Mouse (Mus musculus) lung, embryonic 16.5 days (tissue): Measurements from ENCODE around the gene Adgrl4. TPM values are rescaled to one million over a fixed set of nuclear protein-coding genes. Genes with fewer than 3 reads are reported as not detected.

Experiments used
- ATAC-seq: fragments of 200-750 bp; cut with Nextera tagmentation; 2 replicates; pipeline ENCODE4 v1.8.0; 2017; ENCODE audit warnings: low read depth, mild to moderate bottlenecking, moderate library complexity
- H3K27ac ChIP-seq: fragments of 300-500 bp; sonication (generic); 2 replicates; pipeline ENCODE4 v1.5.1; 2014; ENCODE audit warnings: mild to moderate bottlenecking, control low read depth, low read length
- H3K27me3 ChIP-seq: fragments of 300-500 bp; sonication (generic); 2 replicates; pipeline ENCODE4 v1.6.1; 2014; ENCODE audit warnings: low read depth, low read length, mixed read lengths; ENCODE audit not compliant: control insufficient read depth, insufficient read depth
- H3K36me3 ChIP-seq: fragments of 300-500 bp; sonication (generic); 2 replicates; pipeline ENCODE4 v1.6.1; 2014; ENCODE audit warnings: low read length; ENCODE audit not compliant: control insufficient read depth, insufficient read depth
- H3K4me1 ChIP-seq: fragments of 300-500 bp; sonication (generic); replicated peaks from 2 replicates; pipeline ENCODE4 v1.6.1; 2014; ENCODE audit warnings: low read length, mixed read lengths; ENCODE audit not compliant: control insufficient read depth, insufficient read depth
- H3K4me2 ChIP-seq: fragments of 300-500 bp; sonication (generic); 2 replicates; pipeline ENCODE4 v1.6.1; 2014; ENCODE audit warnings: low read depth, low read length, control low read depth
- H3K4me3 ChIP-seq: fragments of 300-500 bp; sonication (generic); 2 replicates; pipeline ENCODE4 v1.5.1; 2014; ENCODE audit warnings: mild to moderate bottlenecking, low read length, control low read depth
- H3K9ac ChIP-seq: fragments of 300-500 bp; sonication (generic); 2 replicates; pipeline ENCODE4 v1.6.1; 2014; ENCODE audit warnings: low read length, control low read depth
- H3K9me3 ChIP-seq: fragments of 300-500 bp; sonication (generic); 2 replicates; pipeline ENCODE4 v1.6.1; 2016; ENCODE audit warnings: low read length; ENCODE audit not compliant: control insufficient read depth
- polyA plus RNA-seq: library from polyadenylated mRNA; unstranded; fragments of >200 nt; fragmentation: Nextera tagmentation; extraction: Ambion mirVana; gene quantifications from 2 replicates; pipeline ENCODE4 v1.2.1, GENCODE M21; 2015

The Adgrl4 gene
- polyA plus RNA-seq, 1 experiment from 2014 or later = 23.9 TPM

DNA sequence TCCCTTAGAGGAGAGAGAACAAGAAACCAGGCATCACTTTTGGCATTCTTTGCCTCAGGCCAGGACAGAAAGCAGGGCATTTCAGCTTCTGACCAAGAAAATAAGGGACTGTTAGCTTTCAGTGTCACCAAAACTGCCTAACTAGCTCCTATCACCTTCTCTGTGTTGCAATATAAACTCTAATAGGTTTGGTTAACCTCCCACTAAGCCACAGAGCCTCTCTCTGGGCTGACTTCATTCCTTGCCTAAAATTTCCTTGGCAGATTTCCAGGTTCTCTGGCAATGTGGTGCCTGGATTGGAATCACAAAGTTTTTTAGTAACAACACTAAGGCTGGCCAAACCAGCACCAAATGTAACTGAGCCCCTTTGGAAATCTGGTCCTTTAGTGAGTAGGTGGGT is 154.2 kb downstream of the Adgrl4 start:
- H3K4me1 ChIP-seq = no peaks in the 10 kb centered on the region
- H3K4me3 ChIP-seq = no peak overlapping the region
- ATAC-seq = no peak
- H3K9me3 ChIP-seq = no peaks in the 10 kb centered on the region
- H3K4me2 ChIP-seq = no peak overlapping the region
- no peaks in the 10 kb centered on the region for H3K36me3 ChIP-seq
- H3K27me3 ChIP-seq = no peaks in the 10 kb centered on the region
- H3K27ac ChIP-seq = no peak overlapping the region
- H3K9ac ChIP-seq = no peak overlapping the region
